Mouse (Mus musculus): Measurements from ENCODE around the gene Fam19a2.

Fam19a2 gene

GRCm38 (mm10) chr10:123567677-123568076 lies 303.9 kb downstream of the Fam19a2 start:
- no peak for ATAC-seq (ENCODE audit: low TSS enrichment)

GRCm38 (mm10) chr10:123570616-123571188 lies 306.9 kb downstream of the Fam19a2 start:
- no peak for ATAC-seq (ENCODE audit: low TSS enrichment)

GRCm38 (mm10) chr10:123572342-123573070 lies 308.7 kb downstream of the Fam19a2 start:
- ATAC-seq (ENCODE audit: low TSS enrichment) = peak; percentile 96

- ATAC-seq (ENCODE audit: low TSS enrichment) = peak; percentile 75
These were observed 314.0 kb downstream of the Fam19a2 start for GRCm38 (mm10) chr10:123577823-123578222.

GRCm38 (mm10) chr10:123579012-123579411 lies 315.2 kb downstream of the Fam19a2 start:
- peak; percentile 60 for ATAC-seq (ENCODE audit: low TSS enrichment)

- no peak for ATAC-seq (ENCODE audit: low TSS enrichment)
These were observed 331.2 kb downstream of the Fam19a2 start for GRCm38 (mm10) chr10:123595043-123595442.

GRCm38 (mm10) chr10:123597059-123597458 lies 333.3 kb downstream of the Fam19a2 start:
- ATAC-seq (ENCODE audit: low TSS enrichment) = no peak

GRCm38 (mm10) chr10:123605671-123606070 lies 341.9 kb downstream of the Fam19a2 start:
- peak; percentile 44; the same call in 1 of the 2 replicates for ATAC-seq (ENCODE audit: low TSS enrichment)

- ATAC-seq (ENCODE audit: low TSS enrichment) = no peak
These were observed 362.9 kb downstream of the Fam19a2 start for GRCm38 (mm10) chr10:123626691-123627090.

- ATAC-seq (ENCODE audit: low TSS enrichment) = no peak
These were observed 365.5 kb downstream of the Fam19a2 start for GRCm38 (mm10) chr10:123629248-123629744.

- no peak for ATAC-seq (ENCODE audit: low TSS enrichment)
These were observed 368.2 kb downstream of the Fam19a2 start for GRCm38 (mm10) chr10:123632029-123632428.

- no peak for ATAC-seq (ENCODE audit: low TSS enrichment)
These were observed 372.9 kb downstream of the Fam19a2 start for GRCm38 (mm10) chr10:123636655-123637054.

GRCm38 (mm10) chr10:123637496-123637895 lies 373.7 kb downstream of the Fam19a2 start:
- ATAC-seq (ENCODE audit: low TSS enrichment) = no peak

- ATAC-seq (ENCODE audit: low TSS enrichment) = no peak
These were observed 381.8 kb downstream of the Fam19a2 start for GRCm38 (mm10) chr10:123645568-123645967.

- ATAC-seq (ENCODE audit: low TSS enrichment) = no peak
These were observed 407.4 kb downstream of the Fam19a2 start for GRCm38 (mm10) chr10:123671208-123671607.

GRCm38 (mm10) chr10:123678284-123678864 lies 414.6 kb downstream of the Fam19a2 start:
- ATAC-seq (ENCODE audit: low TSS enrichment) = no peak

GRCm38 (mm10) chr10:123682718-123683255 lies 419.0 kb downstream of the Fam19a2 start:
- no peak for ATAC-seq (ENCODE audit: low TSS enrichment)

GRCm38 (mm10) chr10:123692186-123692925 lies 428.6 kb downstream of the Fam19a2 start:
- ATAC-seq (ENCODE audit: low TSS enrichment) = no peak

GRCm38 (mm10) chr10:123692926-123693224 lies 429.1 kb downstream of the Fam19a2 start:
- no peak for ATAC-seq (ENCODE audit: low TSS enrichment)

- ATAC-seq (ENCODE audit: low TSS enrichment) = no peak
These were observed 438.8 kb downstream of the Fam19a2 start for GRCm38 (mm10) chr10:123702595-123702994.

- no peak for ATAC-seq (ENCODE audit: low TSS enrichment)
These were observed 443.2 kb downstream of the Fam19a2 start for GRCm38 (mm10) chr10:123707026-123707425.

- peak; percentile 90 for ATAC-seq (ENCODE audit: low TSS enrichment)
These were observed 446.9 kb downstream of the Fam19a2 start for GRCm38 (mm10) chr10:123710738-123711137.
